Mouse (Mus musculus): ENCODE data around the gene Unc13d. TPM values are rescaled to one million over a fixed set of nuclear protein-coding genes. Genes with fewer than 3 reads are reported as not detected.
"Not testable (repeated sequence)": the region's sequence is repeated elsewhere in the genome, so short reads cannot be mapped to it uniquely, and the experiment has no call there.

Unc13d gene
- polyA plus RNA-seq, 1 experiment from 2014 or later = 2.4 TPM

GRCm38 (mm10) chr11:116096213-116097108 is 18.7 kb upstream of the Unc13d start:
- Histone ChIP-seq H3K4me1 (peaks cover 11% of the 10 kb centered on the region), H3K36me3 (no peaks in the 10 kb centered on the region), H3K9me3 (replicated peaks) (no peaks in the 10 kb centered on the region), H3K4me3 (no peak overlapping the region), H3K27me3 (ENCODE audit: low read depth, poor library complexity, severe bottlenecking) (no peaks in the 10 kb centered on the region), H3K27ac (no peak overlapping the region)
- WGBS = 94% methylated on average over 5 of the region's 5 CpGs
- DNase-seq (ENCODE audit: low spot score) = no peak

DNA sequence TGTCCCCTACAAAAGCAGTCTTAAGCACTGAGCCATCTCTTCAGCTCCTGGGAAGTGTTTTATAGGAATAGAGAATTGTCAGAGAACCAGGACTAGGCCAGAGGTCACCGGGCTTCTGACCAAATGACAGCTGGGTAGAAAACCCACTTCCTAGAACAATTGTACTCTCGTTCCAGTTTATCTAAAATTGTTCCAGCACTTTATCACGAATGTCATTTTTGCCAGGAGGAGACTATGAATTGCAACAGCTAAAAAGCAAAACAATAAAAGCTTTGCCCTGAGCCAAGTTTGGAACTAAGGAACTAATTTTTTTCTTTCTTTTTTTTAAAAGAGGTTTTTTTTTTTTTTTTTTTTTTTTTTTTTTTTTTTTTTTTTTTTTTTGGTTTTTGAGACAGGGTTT is 17.8 kb upstream of the Unc13d start:
- no peak for DNase-seq (ENCODE audit: low spot score)
- Histone ChIP-seq H3K4me3 (no peak overlapping the region), H3K36me3 (no peaks in the 10 kb centered on the region), H3K27ac (no peak overlapping the region), H3K4me1 (peaks cover 9% of the 10 kb centered on the region; the same call in 1 of the 2 replicates), H3K9me3 (replicated peaks) (no peaks in the 10 kb centered on the region), H3K27me3 (ENCODE audit: low read depth, poor library complexity, severe bottlenecking) (no peaks in the 10 kb centered on the region)
- 91% methylated on average over 3 of the region's 3 CpGs for WGBS

DNA sequence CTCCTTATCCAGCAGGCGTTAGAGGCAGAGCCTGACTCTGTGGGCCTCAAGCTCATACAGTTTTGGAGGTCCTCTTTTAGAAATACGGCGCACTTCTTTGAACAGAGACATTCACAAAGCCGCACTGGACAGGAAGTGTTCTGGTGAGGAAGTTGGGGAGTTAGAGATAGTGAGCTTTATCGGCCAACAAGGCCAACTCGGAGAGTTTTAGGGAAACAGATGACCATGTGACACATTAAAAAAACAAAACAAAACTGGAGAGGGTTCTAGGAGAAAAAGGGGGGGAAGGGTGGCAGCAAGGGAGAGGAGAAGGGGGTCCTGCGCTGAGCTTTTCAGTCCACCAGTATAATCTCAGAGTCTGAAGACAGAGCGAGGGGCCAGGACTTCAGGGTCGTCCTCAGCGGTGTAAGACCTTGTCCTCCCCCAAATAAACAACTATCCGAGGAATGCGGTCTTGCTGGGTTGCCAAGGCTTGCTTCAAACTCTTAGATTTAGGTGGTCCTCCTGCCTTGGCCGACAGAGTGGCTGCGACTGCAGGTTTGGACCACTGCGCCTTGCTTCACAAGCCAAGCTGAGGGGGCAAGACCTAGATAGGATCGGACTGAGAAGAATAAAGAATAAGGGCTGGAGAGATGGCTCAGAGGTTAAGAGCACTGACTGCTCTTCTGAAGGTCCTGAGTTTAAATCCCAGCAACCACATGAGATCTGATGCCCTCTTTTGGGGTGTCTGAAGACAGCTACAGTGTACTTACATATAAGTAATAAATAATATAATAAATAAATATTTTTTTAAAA is 16.2 kb upstream of the Unc13d start:
- no peaks in the 10 kb centered on the region for H3K27me3 ChIP-seq (ENCODE audit: low read depth, poor library complexity, severe bottlenecking)
- DNase-seq (ENCODE audit: low spot score) = no peak
- peaks cover 5% of the 10 kb centered on the region; the same call in 1 of the 2 replicates for H3K4me1 ChIP-seq
- no peak overlapping the region for H3K4me3 ChIP-seq
- 66% methylated on average over 16 of the region's 16 CpGs for WGBS
- H3K27ac ChIP-seq = 0 out of 2 replicates have a peak overlapping the region, but pooled peaks have one; percentile 50
- no peaks in the 10 kb centered on the region for H3K36me3 ChIP-seq
- no peaks in the 10 kb centered on the region for H3K9me3 ChIP-seq (replicated peaks)

- H3K9me3 ChIP-seq (replicated peaks); H3K36me3 ChIP-seq; DNase-seq (ENCODE audit: low spot score); H3K27ac ChIP-seq; H3K27me3 ChIP-seq (ENCODE audit: low read depth, poor library complexity, severe bottlenecking); H3K4me3 ChIP-seq; H3K4me1 ChIP-seq: not testable (repeated sequence)
- 89% methylated on average over 6 of the region's 6 CpGs for WGBS
Measured at GRCm38 (mm10) chr11:116092959-116093358, 15.2 kb upstream of the Unc13d start.

GRCm38 (mm10) chr11:116091591-116091990 is 13.8 kb upstream of the Unc13d start:
- no peaks in the 10 kb centered on the region for H3K9me3 ChIP-seq (replicated peaks)
- H3K27ac ChIP-seq = no peak overlapping the region
- no peaks in the 10 kb centered on the region for H3K36me3 ChIP-seq
- H3K4me1 ChIP-seq = peaks cover 13% of the 10 kb centered on the region
- no peak overlapping the region for H3K4me3 ChIP-seq
- no peaks in the 10 kb centered on the region for H3K27me3 ChIP-seq (ENCODE audit: low read depth, poor library complexity, severe bottlenecking)
- WGBS = 87% methylated on average over 6 of the region's 6 CpGs
- no peak for DNase-seq (ENCODE audit: low spot score)

DNA sequence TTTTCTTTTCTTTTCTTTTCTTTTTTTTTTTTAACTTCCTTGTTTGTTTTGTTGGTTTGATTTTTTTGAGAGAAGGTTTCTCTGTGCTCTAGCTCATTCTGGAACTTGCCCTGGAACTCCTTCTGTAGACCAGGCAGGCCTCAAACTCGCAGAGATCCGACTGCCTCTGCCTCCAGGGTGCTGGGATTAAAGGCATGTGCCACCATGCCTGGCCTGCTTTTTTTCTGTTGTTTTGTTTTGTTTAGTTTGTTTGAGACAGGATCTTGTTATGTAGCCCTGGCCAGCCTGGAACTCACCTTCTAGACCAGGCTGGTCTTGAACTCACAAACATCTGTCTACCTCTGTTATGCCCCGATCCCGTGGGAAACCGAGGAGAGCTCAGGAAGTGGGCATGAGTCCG is 11.8 kb upstream of the Unc13d start:
- Histone ChIP-seq H3K4me1 (peaks cover 26% of the 10 kb centered on the region), H3K27me3 (ENCODE audit: low read depth, poor library complexity, severe bottlenecking) (no peaks in the 10 kb centered on the region), H3K27ac (no peak overlapping the region), H3K4me3 (no peak overlapping the region), H3K36me3 (peaks cover 5% of the 10 kb centered on the region; the same call in 1 of the 2 replicates), H3K9me3 (replicated peaks) (no peaks in the 10 kb centered on the region)
- 94% methylated on average over 6 of the region's 6 CpGs for WGBS
- DNase-seq (ENCODE audit: low spot score) = no peak

GRCm38 (mm10) chr11:116088741-116089394 is 11.1 kb upstream of the Unc13d start:
- peaks cover 9% of the 10 kb centered on the region for H3K36me3 ChIP-seq
- H3K27me3 ChIP-seq (ENCODE audit: low read depth, poor library complexity, severe bottlenecking) = no peaks in the 10 kb centered on the region
- no peaks in the 10 kb centered on the region for H3K9me3 ChIP-seq (replicated peaks)
- H3K4me1 ChIP-seq = peaks cover 26% of the 10 kb centered on the region
- H3K27ac ChIP-seq = no peak overlapping the region
- 84% methylated on average over 11 of the region's 11 CpGs for WGBS
- DNase-seq (ENCODE audit: low spot score) = no peak
- H3K4me3 ChIP-seq = no peak overlapping the region

- 90% methylated on average over 8 of the region's 8 CpGs for WGBS
- peaks cover 26% of the 10 kb centered on the region for H3K4me1 ChIP-seq
- H3K27ac ChIP-seq = 0 out of 2 replicates have a peak overlapping the region, but pooled peaks have one; percentile 88
- H3K9me3 ChIP-seq (replicated peaks) = no peaks in the 10 kb centered on the region
- peaks cover 16% of the 10 kb centered on the region for H3K36me3 ChIP-seq
- H3K27me3 ChIP-seq (ENCODE audit: low read depth, poor library complexity, severe bottlenecking) = no peaks in the 10 kb centered on the region
- no peak overlapping the region for H3K4me3 ChIP-seq
- no peak for DNase-seq (ENCODE audit: low spot score)
Measured at GRCm38 (mm10) chr11:116088188-116088587, 10.4 kb upstream of the Unc13d start.

GRCm38 (mm10) chr11:116087194-116088130 is 9.7 kb upstream of the Unc13d start:
- DNase-seq (ENCODE audit: low spot score) = peak; percentile 91
- H3K36me3 ChIP-seq = peaks cover 22% of the 10 kb centered on the region
- no peaks in the 10 kb centered on the region for H3K9me3 ChIP-seq (replicated peaks)
- H3K27ac ChIP-seq = peak overlapping the region; percentile 88
- H3K27me3 ChIP-seq (ENCODE audit: low read depth, poor library complexity, severe bottlenecking) = no peaks in the 10 kb centered on the region
- WGBS = 5% methylated on average over 31 of the region's 31 CpGs
- peaks cover 26% of the 10 kb centered on the region for H3K4me1 ChIP-seq
- H3K4me3 ChIP-seq = peak overlapping the region; percentile 66

- Histone ChIP-seq H3K9me3 (replicated peaks) (no peaks in the 10 kb centered on the region), H3K27me3 (ENCODE audit: low read depth, poor library complexity, severe bottlenecking) (no peaks in the 10 kb centered on the region), H3K27ac (peak within 1 kb of the TSS; percentile 88), H3K4me1 (peaks cover 26% of the 10 kb centered on the region), H3K4me3 (peak within 1 kb of the TSS; percentile 66), H3K36me3 (peaks cover 31% of the 10 kb centered on the region)
- 6% methylated on average over 41 of the region's 43 CpGs for WGBS
- peak; percentile 97 for DNase-seq (ENCODE audit: low spot score)
Measured at GRCm38 (mm10) chr11:116086258-116087193, 8.8 kb upstream of the Unc13d start, which contains the start of gene Wbp2. Gene Wbp2 (minus strand): TSS chr11:116086995.

DNA sequence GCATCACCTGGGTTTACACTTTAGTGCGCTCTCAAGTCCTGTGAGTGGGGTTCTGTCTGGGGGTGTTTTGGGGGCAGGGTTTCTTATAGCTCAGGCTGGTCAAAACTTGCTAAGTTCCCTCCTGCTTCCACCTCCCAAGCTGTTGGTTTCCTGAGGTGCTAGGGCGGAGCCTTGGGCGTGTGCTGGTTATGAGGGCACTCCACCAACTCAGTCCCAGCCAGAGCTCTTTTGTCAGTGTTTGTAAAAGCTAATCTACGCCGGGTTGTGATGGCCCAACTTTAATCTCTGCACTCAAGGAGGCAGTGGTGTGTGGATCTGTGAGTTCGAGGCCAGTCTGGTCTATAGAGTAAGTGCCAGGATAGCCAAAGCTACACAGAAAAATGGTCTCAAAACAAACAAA is 6.4 kb upstream of the Unc13d start:
- Histone ChIP-seq H3K36me3 (peaks cover 55% of the 10 kb centered on the region), H3K9me3 (replicated peaks) (no peaks in the 10 kb centered on the region), H3K4me1 (peaks cover 36% of the 10 kb centered on the region), H3K27me3 (ENCODE audit: low read depth, poor library complexity, severe bottlenecking) (no peaks in the 10 kb centered on the region), H3K27ac (no peak overlapping the region), H3K4me3 (no peak overlapping the region)
- 91% methylated on average over 6 of the region's 6 CpGs for WGBS
- DNase-seq (ENCODE audit: low spot score) = no peak

Data from limb, embryonic 10.5 days (tissue).